Mouse (Mus musculus) forebrain, embryonic 16.5 days (tissue): Measurements from ENCODE around the gene Gm20917. TPM values are rescaled to one million over a fixed set of nuclear protein-coding genes. Genes with fewer than 3 reads are reported as not detected.
"Not testable (repeated sequence)": the region's sequence is repeated elsewhere in the genome, so short reads cannot be mapped to it uniquely, and the experiment has no call there.

ENCODE experiments used
- ATAC-seq: fragments of 200-750 bp; cut with Nextera tagmentation; 2 replicates; pipeline ENCODE4 v1.8.0; 2017; ENCODE audit warnings: mild to moderate bottlenecking, moderate library complexity
- H3K27ac ChIP-seq: fragments of 300-500 bp; sonication (generic); 2 replicates; pipeline ENCODE4 v1.5.1; 2014; ENCODE audit warnings: low read length, control low read depth
- H3K27me3 ChIP-seq: fragments of 300-500 bp; sonication (generic); replicated peaks from 2 replicates; pipeline ENCODE4 v1.6.1; 2014; ENCODE audit warnings: low read length; ENCODE audit not compliant: control insufficient read depth, insufficient read depth
- H3K36me3 ChIP-seq: fragments of 300-500 bp; sonication (generic); 2 replicates; pipeline ENCODE4 v1.6.1; 2014; ENCODE audit not compliant: control insufficient read depth, insufficient read depth
- H3K4me1 ChIP-seq: fragments of 300-500 bp; sonication (generic); replicated peaks from 2 replicates; pipeline ENCODE4 v1.6.1; 2014; ENCODE audit warnings: low read length; ENCODE audit not compliant: control insufficient read depth, insufficient read depth
- H3K4me2 ChIP-seq: fragments of 300-500 bp; sonication (generic); 2 replicates; pipeline ENCODE4 v1.6.1; 2014; ENCODE audit warnings: mild to moderate bottlenecking, low read length, control low read depth
- H3K4me3 ChIP-seq: fragments of 300-500 bp; sonication (generic); replicated peaks from 2 replicates; pipeline ENCODE4 v1.5.1; 2014; ENCODE audit warnings: mild to moderate bottlenecking, low read length, control low read depth
- H3K9ac ChIP-seq: fragments of 300-500 bp; sonication (generic); replicated peaks from 2 replicates; pipeline ENCODE4 v1.6.1; 2014; ENCODE audit warnings: low read depth, low read length, control low read depth
- H3K9me3 ChIP-seq: fragments of 300-500 bp; sonication (generic); 2 replicates; pipeline ENCODE4 v1.6.1; 2016; ENCODE audit warnings: low read length; ENCODE audit not compliant: control insufficient read depth
- WGBS: fragments of 180-500 bp; shearing (Covaris S2); extraction: QIAGEN DNeasy Blood & Tissue Kit; methylation state at CpG from one replicate; pipeline ENCODE4 v1.1.7; 2014; 5-methylcytosine and 5-hydroxymethylcytosine counted together
- polyA plus RNA-seq: library from polyadenylated mRNA; unstranded; fragments of >200 nt; fragmentation: Nextera tagmentation; extraction: Ambion mirVana; gene quantifications from 2 replicates; pipeline ENCODE4 v1.2.1, GENCODE M21; 2015

Gene Gm20917
- polyA plus RNA-seq, result not detected in 2 replicates

DNA sequence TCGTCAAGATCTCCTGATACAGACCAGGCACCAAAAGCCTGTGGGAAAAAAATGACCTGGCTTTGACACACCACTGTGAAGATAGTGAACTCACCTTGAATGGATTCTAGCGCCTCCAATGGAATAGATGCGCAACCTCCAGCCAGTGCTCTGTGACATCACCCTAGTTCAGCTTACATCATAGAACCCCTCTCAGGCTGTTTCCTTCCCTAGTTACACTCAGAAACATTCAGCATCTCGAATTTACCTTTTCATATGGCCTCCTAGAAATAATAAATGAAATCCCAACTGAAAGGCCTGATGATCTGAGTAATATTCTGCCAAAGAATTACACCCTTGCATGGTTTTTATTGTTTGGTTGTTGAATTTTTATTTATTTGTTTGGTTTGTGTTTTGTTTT is at the start of gene Gm20917:
TSS of gene Gm20917 (minus strand) at position 101 of the 400 bp plus-strand sequence.
- H3K27ac ChIP-seq, H3K4me2 ChIP-seq, H3K9me3 ChIP-seq, H3K4me1 ChIP-seq, H3K9ac ChIP-seq, ATAC-seq, H3K36me3 ChIP-seq, H3K4me3 ChIP-seq, H3K27me3 ChIP-seq: not testable (repeated sequence)
- WGBS, result no CpG with 5 or more reads among the region's 4 CpGs

Other genes with a start within 250 kb of the Gm20917 start
- not detected in 2 replicates for gene Gm20916, start 168.4 kb upstream of the Gm20917 start, polyA plus RNA-seq